9 mouse cellular contexts compared by ENCODE assay signal in the genomic region with DNA sequence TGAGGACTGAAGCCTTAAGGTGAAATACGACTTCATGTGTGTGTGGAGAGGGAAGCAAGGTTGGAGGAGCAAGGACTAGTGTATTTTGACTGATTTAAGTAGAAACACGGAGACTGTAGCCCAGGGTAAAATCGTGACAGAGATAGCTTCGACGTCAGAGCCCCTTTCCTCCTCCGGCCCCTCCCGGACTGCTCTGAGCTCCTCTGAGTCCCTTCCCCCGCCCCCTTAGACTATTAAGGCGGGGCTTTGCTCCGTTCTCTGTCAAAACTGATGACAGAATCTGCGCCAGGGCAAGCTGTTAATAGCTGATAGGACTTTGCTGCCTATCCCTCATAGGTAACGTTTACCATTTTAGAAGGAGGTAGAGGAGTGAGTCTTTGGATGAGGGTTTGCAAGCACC.
DNase-seq lines count a peak whose midpoint lies in the region; ATAC-seq and TF ChIP-seq lines count a peak whose summit lies in the region.
"Had no signal": no experiment of that assay in that cellular context is flagged by ENCODE, and none has a peak within 500 bp of the region (broad histone marks: within the 10 kb centered on the region; RNA-seq: fewer than 3 reads in every experiment).

No protein-coding gene starts in this region.

- WGBS in intestine, embryonic 15.5 days: 20% methylated on average over 12 of the region's 12 CpGs
- WGBS in intestine, postnatal 0 days: 18% methylated on average over 12 of the region's 12 CpGs
- 18% methylated on average over 12 of the region's 12 CpGs for WGBS in embryonic facial prominence, embryonic 10.5 days

- TF ChIP-seq POLR2A in MEL (IDR thresholded peaks at IDR 0.05; ENCODE audit: control insufficient read depth in 1 of 2, insufficient read depth in 1 of 2, low read depth in 1 of 2, low read length in 2 of 2, poor library complexity in 1 of 2): no peak

- H3K36me3 ChIP-seq in intestine, embryonic 15.5 days: no peaks in the 10 kb centered on the region
- H3K36me3 ChIP-seq in intestine, postnatal 0 days (ENCODE audit: control insufficient read depth, insufficient read depth): no peaks in the 10 kb centered on the region
- no peaks in the 10 kb centered on the region for H3K36me3 ChIP-seq in MEL (ENCODE audit: control insufficient read depth in 1 of 2, insufficient read depth in 2 of 2, low read length in 2 of 2)
- no peaks in the 10 kb centered on the region for H3K36me3 ChIP-seq in embryonic facial prominence, embryonic 10.5 days (replicated peaks)

- no peak overlapping the region for H3K27ac ChIP-seq in intestine, embryonic 15.5 days
- H3K27ac ChIP-seq in intestine, postnatal 0 days (ENCODE audit: low read depth, low read length): no peak overlapping the region
- no peak overlapping the region for H3K27ac ChIP-seq in MEL (ENCODE audit: control insufficient read depth, low read depth, low read length)
- H3K27ac ChIP-seq in embryonic facial prominence, embryonic 10.5 days (replicated peaks): no peak overlapping the region

- H3K27me3 ChIP-seq in intestine, embryonic 15.5 days (replicated peaks): peaks cover 46% of the 10 kb centered on the region
- peaks cover 29% of the 10 kb centered on the region for H3K27me3 ChIP-seq in intestine, postnatal 0 days (replicated peaks; ENCODE audit: control insufficient read depth, insufficient read depth, low read length)
- peaks cover 0 to 3% of the 10 kb centered on the region in 2 experiments; a peak in 3 of 4 replicates for H3K27me3 ChIP-seq in MEL (ENCODE audit: control insufficient read depth in 1 of 2, insufficient read depth in 2 of 2, low read length in 2 of 2)
- H3K27me3 ChIP-seq in embryonic facial prominence, embryonic 10.5 days (replicated peaks; ENCODE audit: low read depth, poor library complexity, severe bottlenecking): peaks cover 98% of the 10 kb centered on the region

- intact Hi-C loops in gastrocnemius, postnatal 36 days (cut with DNase I): no loop called here

- H3K9me3 ChIP-seq in intestine, embryonic 15.5 days: no peaks in the 10 kb centered on the region
- no peaks in the 10 kb centered on the region for H3K9me3 ChIP-seq in intestine, postnatal 0 days (ENCODE audit: control insufficient read depth)
- H3K9me3 ChIP-seq in MEL (replicated peaks; ENCODE audit: insufficient read depth, low read length): no peaks in the 10 kb centered on the region
- no peaks in the 10 kb centered on the region for H3K9me3 ChIP-seq in embryonic facial prominence, embryonic 10.5 days

- peak; percentile 2 for DNase-seq in MEL (ENCODE audit: low read depth, low spot score)
- DNase-seq in embryonic facial prominence, embryonic 10.5 days (ENCODE audit: low spot score): no peak
- DNase-seq in gastrocnemius, postnatal 36 days: no peak
- DNase-seq in thymus, adult 18-20 months: no peak

- no peak for ATAC-seq in intestine, embryonic 15.5 days
- ATAC-seq in intestine, postnatal 0 days: no peak
- ATAC-seq in megakaryocyte progenitor cell, adult 5-6 weeks (replicated peaks; ENCODE audit: poor library complexity): peak; percentile 77
- ATAC-seq in CD4-positive, CD25-positive, alpha-beta regulatory T cell, adult 4 months: no peak

- no peak for TF ChIP-seq RAD21 in MEL (IDR thresholded peaks at IDR 0.05; ENCODE audit: low read depth, low read length)

- peak overlapping the region; percentile 26; the same call in 1 of the 2 replicates for H3K4me2 ChIP-seq in intestine, embryonic 15.5 days (replicated peaks)
- no peak overlapping the region for H3K4me2 ChIP-seq in intestine, postnatal 0 days (replicated peaks; ENCODE audit: low read depth)

- H3K4me1 ChIP-seq in intestine, embryonic 15.5 days (replicated peaks): 0 out of 2 replicates have a peak, but pooled peaks cover 4% of the 10 kb centered on the region
- no peaks in the 10 kb centered on the region for H3K4me1 ChIP-seq in intestine, postnatal 0 days (replicated peaks; ENCODE audit: control insufficient read depth, insufficient read depth, low read length)
- H3K4me1 ChIP-seq in MEL (ENCODE audit: control insufficient read depth in 1 of 2, insufficient read depth in 2 of 2, low read length in 2 of 2): no peaks in the 10 kb centered on the region
- 0 out of 2 replicates have a peak, but pooled peaks cover 8% of the 10 kb centered on the region for H3K4me1 ChIP-seq in embryonic facial prominence, embryonic 10.5 days

- H3K79me2 ChIP-seq in MEL (ENCODE audit: control insufficient read depth, insufficient read depth, low read length, poor library complexity): no peaks in the 10 kb centered on the region

- H3K9ac ChIP-seq in intestine, embryonic 15.5 days: no peak overlapping the region
- H3K9ac ChIP-seq in intestine, postnatal 0 days (ENCODE audit: low read depth, low read length): no peak overlapping the region
- no peak overlapping the region for H3K9ac ChIP-seq in MEL (ENCODE audit: control insufficient read depth, low read depth, low read length, poor library complexity, severe bottlenecking)

- no peak for TF ChIP-seq CTCF in intestine, postnatal 0 days (IDR thresholded peaks at IDR 0.05; ENCODE audit: low read depth)
- TF ChIP-seq CTCF in MEL (IDR thresholded peaks at IDR 0.05 in 2 of 3, conservative IDR thresholded peaks at IDR 0.05 in 1 of 3; ENCODE audit: control insufficient read depth in 1 of 3, insufficient read depth in 1 of 3, low read depth in 2 of 3, low read length in 3 of 3, poor library complexity in 1 of 3, severe bottlenecking in 1 of 3): no peak

- TF ChIP-seq EP300 in MEL (IDR thresholded peaks at IDR 0.05; ENCODE audit: low read depth in 1 of 2, low read length in 2 of 2): no peak

- H3K4me3 ChIP-seq in intestine, embryonic 15.5 days (replicated peaks): no peak overlapping the region
- H3K4me3 ChIP-seq in intestine, postnatal 0 days (ENCODE audit: low read depth, low read length): no peak overlapping the region
- H3K4me3 ChIP-seq in MEL (ENCODE audit: control insufficient read depth in 1 of 2, insufficient read depth in 1 of 2, low read depth in 2 of 2, low read length in 2 of 2): no peak overlapping the region
- H3K4me3 ChIP-seq in embryonic facial prominence, embryonic 10.5 days: 0 out of 2 replicates have a peak overlapping the region, but pooled peaks have one; percentile 8
- H3K4me3 ChIP-seq: erythroblast, embryonic 14.5 days had no signal

TF ChIP-seq in MEL, 35 proteins besides CTCF, POLR2A, EP300 and RAD21:
- TF ChIP-seq ZMIZ1 (IDR thresholded peaks at IDR 0.05; ENCODE audit: low read depth, low read length): no peak
- TF ChIP-seq USF2 (IDR thresholded peaks at IDR 0.05; ENCODE audit: borderline replicate concordance in 1 of 2, insufficient read depth in 1 of 2, low read depth in 1 of 2, low read length in 2 of 2): no peak
- TF ChIP-seq SIN3A (IDR thresholded peaks at IDR 0.05; ENCODE audit: low read length): no peak
- TF ChIP-seq POLR2AphosphoS5 (IDR thresholded peaks at IDR 0.05; ENCODE audit: borderline replicate concordance, low read depth, low read length): no peak
- TF ChIP-seq TCF12 (IDR thresholded peaks at IDR 0.05; ENCODE audit: low read depth, low read length): no peak
- TF ChIP-seq TBP (IDR thresholded peaks at IDR 0.05; ENCODE audit: low read depth, low read length): no peak
- TF ChIP-seq MXI1 (IDR thresholded peaks at IDR 0.05; ENCODE audit: low read depth, low read length): no peak
- TF ChIP-seq BHLHE40 (IDR thresholded peaks at IDR 0.05; ENCODE audit: borderline replicate concordance, low read depth, low read length): no peak
- TF ChIP-seq POLR2AphosphoS2 (IDR thresholded peaks at IDR 0.05; ENCODE audit: low read length): no peak
- TF ChIP-seq GATA1 (IDR thresholded peaks at IDR 0.05; ENCODE audit: low read depth, low read length): no peak
- no peak for TF ChIP-seq NELFE (IDR thresholded peaks at IDR 0.05; ENCODE audit: low read depth, low read length)
- TF ChIP-seq CHD1 (IDR thresholded peaks at IDR 0.05; ENCODE audit: low read depth, low read length): no peak
- TF ChIP-seq UBTF (IDR thresholded peaks at IDR 0.05; ENCODE audit: borderline replicate concordance, insufficient read depth, low read depth, low read length): no peak
- TF ChIP-seq NRF1 (IDR thresholded peaks at IDR 0.05; ENCODE audit: insufficient read depth, low read depth, low read length, poor library complexity, severe bottlenecking): no peak
- TF ChIP-seq MEF2A (IDR thresholded peaks at IDR 0.05; ENCODE audit: extremely low read depth, insufficient replicate concordance, low read depth, low read length, poor library complexity, severe bottlenecking): no peak
